Mouse (Mus musculus) heart, embryonic 14.5 days (tissue): ENCODE results near the gene Shisa7. TPM values are rescaled to one million over a fixed set of nuclear protein-coding genes. Genes with fewer than 3 reads are reported as not detected.

ENCODE experiments used
- ATAC-seq: fragments of 200-750 bp; cut with Nextera tagmentation; 2 replicates; pipeline ENCODE4 v1.8.0; 2017; ENCODE audit warnings: low read depth, moderate TSS enrichment; ENCODE audit not compliant: insufficient number of reproducible peaks, insufficient read depth, low FRiP score
- H3K27ac ChIP-seq, 2 experiments: fragments of 200-500 bp in 1 of 2; fragments of 300-500 bp in 1 of 2; sonication (generic) in 1 of 2; replicated peaks in 1 of 2; 2 replicates each; pipeline ENCODE4 v1.5.1; 2012 to 2014; ENCODE audit warnings: low read depth in 2 of 2, low read length in 2 of 2, control low read depth in 1 of 2, mild to moderate bottlenecking in 1 of 2, mixed read lengths in 1 of 2; ENCODE audit not compliant: control insufficient read depth in 1 of 2, insufficient read depth in 1 of 2
- H3K27me3 ChIP-seq: fragments of 300-500 bp; sonication (generic); 2 replicates; pipeline ENCODE4 v1.6.1; 2014; ENCODE audit warnings: mild to moderate bottlenecking, low read length, control low read depth; ENCODE audit not compliant: control insufficient read depth, insufficient read depth
- H3K36me3 ChIP-seq: fragments of 300-500 bp; sonication (generic); 2 replicates; pipeline ENCODE4 v1.6.1; 2014; ENCODE audit warnings: mild to moderate bottlenecking, control low read depth, low read length, mixed read lengths; ENCODE audit not compliant: control insufficient read depth, insufficient read depth
- H3K4me1 ChIP-seq, 2 experiments: fragments of 200-500 bp in 1 of 2; fragments of 300-500 bp in 1 of 2; sonication (generic) in 1 of 2; 2 replicates each; pipeline ENCODE4 v1.6.1; 2012 to 2014; ENCODE audit warnings: low read length in 2 of 2, control low read depth in 1 of 2, mixed read lengths in 1 of 2; ENCODE audit not compliant: control insufficient read depth in 2 of 2, insufficient read depth in 2 of 2
- H3K4me2 ChIP-seq: fragments of 300-500 bp; sonication (generic); 2 replicates; pipeline ENCODE4 v1.6.1; 2014; ENCODE audit warnings: mild to moderate bottlenecking, low read length
- H3K4me3 ChIP-seq, 2 experiments: fragments of 200-500 bp in 1 of 2; fragments of 300-500 bp in 1 of 2; sonication (generic) in 1 of 2; 2 replicates each; pipeline ENCODE4 v1.5.1; 2012 to 2014; ENCODE audit warnings: low read length in 2 of 2, mild to moderate bottlenecking in 2 of 2, control low read depth in 1 of 2, low read depth in 1 of 2, moderate library complexity in 1 of 2; ENCODE audit not compliant: control insufficient read depth in 1 of 2, insufficient read depth in 1 of 2
- H3K9ac ChIP-seq: fragments of 300-500 bp; sonication (generic); 2 replicates; pipeline ENCODE4 v1.6.1; 2014; ENCODE audit warnings: mild to moderate bottlenecking, low read length
- H3K9me3 ChIP-seq: fragments of 300-500 bp; sonication (generic); 2 replicates; pipeline ENCODE4 v1.6.1; 2016; ENCODE audit warnings: low read length, control low read depth; ENCODE audit not compliant: control insufficient read depth
- WGBS: fragments of 180-500 bp; shearing (Covaris S2); extraction: QIAGEN DNeasy Blood & Tissue Kit; methylation state at CpG from one replicate; pipeline ENCODE4 v1.1.7; 2014; 5-methylcytosine and 5-hydroxymethylcytosine counted together
- polyA plus RNA-seq: library from polyadenylated mRNA; unstranded; fragments of >200 nt; fragmentation: Nextera tagmentation; extraction: Ambion mirVana; gene quantifications from 2 replicates; pipeline ENCODE4 v1.2.1, GENCODE M21; 2014

The Shisa7 gene
- polyA plus RNA-seq, 1 experiment from 2014 or later, result 0.05 TPM

GRCm38 (mm10) chr7:4782759-4783158 is 61.7 kb downstream of the Shisa7 start, which contains the start of the genes Il11 and Tmem190:
Il11 (minus strand) TSS chr7:4782859.
Tmem190 (plus strand) TSS chr7:4782937.
- Histone ChIP-seq H3K36me3 (no peaks in the 10 kb centered on the region), H3K4me3 (no peak within 1 kb of the TSS), H3K4me2 (no peak within 1 kb of the TSS), H3K9ac (no peak within 1 kb of the TSS), H3K4me1 (peaks cover 3 to 4% of the 10 kb centered on the region in 2 experiments; a peak in 1 of 4 replicates), H3K27me3 (peaks cover 38% of the 10 kb centered on the region), H3K27ac (no peak within 1 kb of the TSS), H3K9me3 (no peaks in the 10 kb centered on the region)
- WGBS, result 72% methylated on average over 2 of the region's 2 CpGs
- ATAC-seq, result no peak

- 29% methylated on average over 3 of the region's 3 CpGs for WGBS
- Histone ChIP-seq H3K27me3 (peaks cover 45% of the 10 kb centered on the region), H3K4me3 (no peak overlapping the region)
These were observed 62.4 kb downstream of the Shisa7 start for GRCm38 (mm10) chr7:4782130-4782529.

GRCm38 (mm10) chr7:4779921-4780320 is 64.6 kb downstream of the Shisa7 start:
- 17% methylated on average over 5 of the region's 5 CpGs for WGBS
- no peak overlapping the region for H3K4me3 ChIP-seq
- H3K27ac ChIP-seq, result no peak overlapping the region
- no peaks in the 10 kb centered on the region for H3K36me3 ChIP-seq
- peaks cover 67% of the 10 kb centered on the region for H3K27me3 ChIP-seq
- no peak for ATAC-seq
- H3K9ac ChIP-seq, result no peak overlapping the region
- H3K9me3 ChIP-seq, result no peaks in the 10 kb centered on the region
- peaks cover 4 to 12% of the 10 kb centered on the region in 2 experiments; a peak in 2 of 4 replicates for H3K4me1 ChIP-seq
- no peak overlapping the region for H3K4me2 ChIP-seq

More at GRCm38 (mm10) chr7:4782130-4782529, 62.4 kb downstream of the Shisa7 start:
- no peak overlapping the region for H3K27ac ChIP-seq
- H3K36me3 ChIP-seq, result no peaks in the 10 kb centered on the region
- no peak overlapping the region for H3K4me2 ChIP-seq
- ATAC-seq, result no peak
- peaks cover 4 to 7% of the 10 kb centered on the region in 2 experiments; a peak in 2 of 4 replicates for H3K4me1 ChIP-seq
- H3K9ac ChIP-seq, result no peak overlapping the region
- H3K9me3 ChIP-seq, result no peaks in the 10 kb centered on the region

- H3K27me3 ChIP-seq, result peaks cover 70% of the 10 kb centered on the region
- 5% methylated on average over 14 of the region's 20 CpGs for WGBS
These were observed 66.5 kb downstream of the Shisa7 start for GRCm38 (mm10) chr7:4777851-4778637.

GRCm38 (mm10) chr7:4776861-4777830 is 67.3 kb downstream of the Shisa7 start:
- peaks cover 4 to 12% of the 10 kb centered on the region in 2 experiments; a peak in 2 of 4 replicates for H3K4me1 ChIP-seq
- peak overlapping the region; percentile 13 to 32; a peak in 3 of 4 replicates for H3K4me3 ChIP-seq
- no peaks in the 10 kb centered on the region for H3K36me3 ChIP-seq
- H3K27ac ChIP-seq, result no peak overlapping the region
- H3K9me3 ChIP-seq, result no peaks in the 10 kb centered on the region
- WGBS, result 2% methylated on average over 33 of the region's 56 CpGs
- 0 out of 2 replicates have a peak overlapping the region, but pooled peaks have one; percentile 11 for H3K9ac ChIP-seq
- ATAC-seq, result peak; percentile 27; the same call in 1 of the 2 replicates
- H3K4me2 ChIP-seq, result peak overlapping the region; percentile 57
- H3K27me3 ChIP-seq, result peaks cover 70% of the 10 kb centered on the region

More at GRCm38 (mm10) chr7:4777851-4778637, 66.5 kb downstream of the Shisa7 start:
- Histone ChIP-seq H3K4me1 (peaks cover 4 to 12% of the 10 kb centered on the region in 2 experiments; a peak in 2 of 4 replicates), H3K9ac (no peak overlapping the region), H3K27ac (no peak overlapping the region), H3K36me3 (no peaks in the 10 kb centered on the region), H3K9me3 (no peaks in the 10 kb centered on the region), H3K4me2 (no peak overlapping the region), H3K4me3 (no peak overlapping the region)
- no peak for ATAC-seq

- Histone ChIP-seq H3K4me3 (no peak overlapping the region), H3K4me2 (no peak overlapping the region), H3K36me3 (no peaks in the 10 kb centered on the region), H3K4me1 (peaks cover 4 to 12% of the 10 kb centered on the region in 2 experiments; a peak in 2 of 4 replicates), H3K9ac (no peak overlapping the region), H3K27ac (no peak overlapping the region), H3K27me3 (peaks cover 66% of the 10 kb centered on the region), H3K9me3 (no peaks in the 10 kb centered on the region)
- WGBS, result 39% methylated on average over 10 of the region's 10 CpGs
- ATAC-seq, result no peak
These were observed 68.4 kb downstream of the Shisa7 start for GRCm38 (mm10) chr7:4776131-4776530.
